Mouse (Mus musculus) cerebellum, postnatal 4 days (tissue): ENCODE measurements at regions not wholly inside any gene's neighbourhood (a gene's known extent, or its start where the extent isn't known, plus 50 kb on each side); places are given as distances from the start of the nearest gene placed in this dataset.
A peak's percentile ranks its signal among the peaks of the same experiment; 100 is the strongest.

ENCODE experiments used
- DNase-seq, 2 experiments: peaks; one replicate each; pipeline ENCODE4 v3.0.0; 2022; ENCODE audit warnings: low spot score in 2 of 2, mixed read lengths in 1 of 2

DNA sequence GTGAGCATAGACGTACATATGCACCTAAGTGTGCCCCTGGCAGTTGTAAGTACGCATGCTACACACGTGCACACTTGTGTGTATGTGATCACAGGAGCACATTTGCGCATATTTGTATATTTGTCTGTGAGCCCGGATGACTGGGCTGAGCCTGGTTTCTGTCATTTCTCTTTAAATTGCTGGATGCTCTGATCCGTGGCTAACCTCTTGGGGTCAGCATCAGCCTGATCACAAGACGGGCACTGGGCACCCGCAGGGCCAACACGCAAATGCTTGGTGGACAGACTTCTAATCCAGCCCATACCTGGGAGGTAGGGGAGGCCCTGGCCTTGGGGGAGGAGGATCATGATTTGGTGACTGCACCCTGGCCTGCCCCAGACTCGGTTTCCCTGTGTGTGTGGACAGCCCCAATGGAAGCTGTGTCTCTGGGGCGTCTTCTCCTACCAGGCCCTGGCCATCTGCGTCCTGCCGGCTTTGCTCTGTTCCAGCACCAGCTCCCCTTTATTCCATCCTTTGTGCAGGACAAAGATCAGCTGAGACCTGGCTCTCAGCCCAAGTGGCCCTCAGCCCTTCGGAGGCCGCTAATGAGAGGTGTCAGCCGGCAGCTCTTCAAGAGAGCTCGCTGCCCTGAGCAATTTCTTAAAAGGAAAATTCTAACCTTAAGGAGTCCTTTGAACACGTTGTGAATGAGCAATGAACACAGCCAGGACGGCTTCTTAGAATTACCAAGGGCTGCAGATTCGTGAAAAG lies 155.0 kb upstream of the A530016L24Rik start:
- DNase-seq = no peak

DNA sequence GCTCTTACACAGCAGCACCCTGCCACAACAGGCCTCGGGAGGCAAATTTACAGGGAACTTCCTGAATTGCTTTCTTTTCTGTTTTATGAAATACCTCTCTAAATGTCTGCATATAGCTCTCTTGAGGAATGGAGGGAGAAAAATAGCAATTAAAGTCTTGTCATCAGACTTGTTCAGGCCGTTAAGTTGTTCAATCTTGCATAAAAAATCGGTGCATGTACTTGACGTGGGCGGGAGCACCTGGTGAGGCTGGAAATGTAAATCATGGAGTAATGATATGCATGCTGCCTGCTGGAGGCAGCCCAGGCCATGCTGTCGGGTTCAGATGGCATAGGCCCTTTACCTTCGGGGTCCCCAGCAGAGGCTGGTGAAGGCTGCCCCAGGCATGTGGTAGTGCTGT lies 153.6 kb upstream of the A530016L24Rik start:
- no peak for DNase-seq

DNA sequence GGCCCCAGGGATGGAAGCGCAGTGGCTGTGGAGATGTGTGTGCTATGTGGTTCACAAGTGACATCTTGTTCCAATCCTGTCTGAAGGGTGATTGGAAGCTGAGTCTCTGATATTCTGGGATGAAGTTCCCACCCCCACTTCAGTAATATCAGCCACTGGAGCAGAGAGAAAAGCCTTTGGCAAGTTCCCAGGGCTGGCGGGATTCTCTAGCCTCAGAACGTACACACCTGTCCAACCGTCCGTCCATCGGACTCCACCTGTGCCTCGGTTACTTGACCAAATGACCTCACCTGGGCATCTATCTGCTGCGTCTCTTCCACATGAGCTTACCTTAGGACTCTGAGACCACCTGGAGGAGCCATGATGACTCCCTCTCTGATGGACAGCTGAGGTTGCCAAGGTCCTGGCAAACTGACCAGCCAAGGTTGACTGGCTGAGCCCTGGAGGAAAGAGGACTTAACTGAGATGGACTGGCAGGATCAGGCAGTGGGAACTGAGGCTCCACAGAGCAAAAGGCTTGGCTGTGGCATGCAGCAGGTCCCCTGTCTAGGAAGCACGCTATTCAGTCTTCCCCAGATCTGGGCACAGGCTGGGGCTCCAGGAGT lies 152.5 kb upstream of the A530016L24Rik start:
- DNase-seq = no peak

DNA sequence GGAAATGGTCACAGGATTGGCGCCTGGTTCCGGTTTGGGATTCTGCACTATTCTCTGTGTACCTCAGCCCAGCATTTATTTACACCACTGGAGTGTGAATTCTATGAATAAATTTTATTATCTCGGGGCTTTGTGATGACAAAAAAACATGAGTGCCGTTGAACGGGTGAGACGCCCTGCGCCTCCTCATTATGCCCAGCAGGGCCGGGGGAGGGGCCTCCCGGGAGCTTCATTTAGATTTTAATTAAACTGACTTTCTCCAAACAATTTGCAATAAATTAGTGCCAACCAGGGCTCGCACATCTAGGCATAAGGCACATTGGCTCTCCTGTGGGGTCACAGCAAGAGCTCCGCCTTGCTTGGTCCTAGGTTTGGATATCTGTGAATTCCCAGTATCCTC lies 151.8 kb upstream of the A530016L24Rik start:
- DNase-seq = no peak

DNA sequence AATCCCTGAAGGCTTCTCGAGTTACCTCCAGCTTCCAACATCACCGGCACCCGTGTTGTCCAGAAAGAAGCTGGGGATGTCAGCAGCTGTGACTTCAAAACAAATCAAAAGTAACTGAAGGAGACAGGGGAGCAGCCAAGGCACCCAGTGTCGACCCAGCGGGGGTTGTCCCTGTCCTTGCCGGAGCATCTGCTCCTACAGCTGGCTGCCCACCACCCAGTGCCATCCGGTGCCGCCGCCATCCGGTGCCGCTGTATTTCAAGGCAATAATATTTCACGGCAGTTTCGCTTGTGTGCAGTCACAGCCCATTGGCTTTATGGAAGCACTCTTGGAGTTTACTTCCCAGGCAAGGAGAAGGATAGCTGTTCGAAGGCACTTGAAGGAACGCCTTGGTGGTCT lies 150.3 kb upstream of the A530016L24Rik start:
- DNase-seq = no peak

DNA sequence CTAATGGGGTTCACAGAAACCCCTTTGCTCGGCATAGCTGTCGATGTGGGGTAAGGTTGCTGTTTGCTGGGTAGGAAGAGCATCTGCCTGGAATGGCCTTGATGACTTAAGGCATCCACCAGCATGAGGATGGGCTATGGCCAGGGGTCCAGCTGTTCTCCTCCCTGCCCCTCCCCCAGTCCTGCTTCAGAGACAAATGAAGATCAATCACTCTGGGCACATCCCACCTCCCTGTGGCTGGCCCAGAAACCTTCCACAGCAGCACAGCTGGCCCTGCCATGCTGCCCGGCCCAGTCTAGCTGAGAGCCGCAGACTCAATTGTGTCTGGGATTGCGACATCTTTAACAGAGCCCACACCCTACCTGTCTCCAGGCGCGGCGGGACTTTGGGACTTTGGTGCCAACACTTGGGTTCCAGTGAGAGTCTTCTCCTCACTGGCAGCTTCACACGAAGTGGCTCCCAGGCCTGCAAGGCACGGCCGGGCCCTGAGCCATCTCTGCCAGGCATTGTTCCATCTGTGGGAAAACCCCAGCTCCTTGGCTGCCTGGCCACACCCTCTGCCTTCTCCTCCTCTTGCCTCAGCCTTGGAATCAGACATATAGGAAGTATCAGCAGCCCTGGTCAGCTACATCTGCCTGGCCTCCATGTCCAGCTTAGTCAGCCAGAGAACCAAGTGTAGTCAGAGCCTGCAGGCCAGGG lies 149.6 kb upstream of the A530016L24Rik start:
- DNase-seq = peak in 1 of 2 experiments; percentile 44

DNA sequence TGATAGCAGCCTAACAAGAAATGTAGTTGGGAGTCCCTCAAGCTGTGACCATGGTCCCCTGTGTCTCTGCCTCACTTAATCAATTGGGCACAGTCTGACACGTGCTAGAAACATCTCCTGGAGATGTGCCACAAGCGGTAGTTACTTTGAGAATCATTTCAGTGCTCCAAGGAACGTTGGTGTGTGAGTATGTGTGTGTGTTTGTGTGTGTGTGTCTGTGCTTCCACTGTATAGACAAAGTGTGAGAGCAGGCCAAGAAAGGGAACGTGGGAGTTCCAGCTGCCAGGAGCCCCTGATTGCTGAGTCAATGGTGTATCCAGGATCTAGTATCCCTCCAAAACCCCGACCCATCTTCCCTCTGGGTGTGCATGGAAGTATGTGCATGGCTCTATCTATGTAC lies 149.0 kb upstream of the A530016L24Rik start:
- no peak for DNase-seq

DNA sequence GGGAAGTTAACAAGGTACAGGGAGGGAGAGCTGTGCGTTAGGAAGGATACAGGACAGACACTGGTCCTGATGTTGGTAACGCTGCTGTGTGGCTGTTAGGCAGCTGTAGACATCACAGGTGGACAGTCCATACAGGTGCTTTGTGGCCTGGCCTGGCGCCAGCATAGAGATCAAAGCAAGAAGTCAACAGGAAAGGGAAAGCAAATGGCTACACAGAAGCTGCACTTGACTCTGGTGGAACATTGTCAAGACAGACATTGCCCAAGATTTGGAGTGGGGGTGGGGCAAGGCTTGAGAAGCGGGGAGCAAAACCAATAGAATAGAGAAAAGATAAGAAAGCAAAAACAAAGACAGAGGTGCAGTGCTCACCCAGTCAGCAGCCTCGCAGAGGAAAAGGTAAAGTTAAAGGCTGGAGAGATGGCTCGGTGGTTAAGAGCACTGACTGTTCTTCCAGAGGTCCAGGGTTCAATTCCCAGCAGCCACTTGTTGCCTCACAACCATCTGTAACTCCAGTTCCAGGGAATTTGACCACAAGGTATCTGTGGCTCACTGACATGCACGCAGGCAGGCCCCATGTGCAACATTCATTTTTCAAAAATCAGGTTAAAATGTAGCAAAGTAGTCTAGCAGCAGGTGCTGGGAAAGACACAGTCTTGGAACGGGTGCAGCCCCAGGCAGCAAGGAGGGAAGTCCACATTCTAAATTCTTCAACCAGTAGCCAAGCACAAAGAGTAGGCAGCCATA lies 147.3 kb upstream of the A530016L24Rik start:
- DNase-seq = no peak

DNA sequence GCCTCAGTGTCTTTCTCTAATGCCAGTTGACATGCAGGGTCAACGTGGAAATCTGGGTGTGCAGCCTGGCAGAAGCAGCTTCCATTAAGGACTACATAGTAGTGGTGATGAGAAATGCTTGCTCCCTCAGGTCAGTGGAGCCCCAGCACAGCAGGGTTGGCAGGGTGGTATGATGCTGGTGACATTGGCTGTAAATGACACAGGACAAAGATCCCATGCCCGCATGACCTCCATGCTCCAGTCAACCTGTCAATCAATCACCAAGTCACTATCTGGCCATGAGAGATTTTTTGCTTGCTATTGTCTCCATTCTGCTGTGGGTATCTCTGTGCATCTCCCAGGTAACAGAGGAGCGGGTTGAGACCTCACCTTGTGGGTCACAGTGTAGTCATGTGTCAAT lies 146.2 kb upstream of the A530016L24Rik start:
- no peak for DNase-seq

DNA sequence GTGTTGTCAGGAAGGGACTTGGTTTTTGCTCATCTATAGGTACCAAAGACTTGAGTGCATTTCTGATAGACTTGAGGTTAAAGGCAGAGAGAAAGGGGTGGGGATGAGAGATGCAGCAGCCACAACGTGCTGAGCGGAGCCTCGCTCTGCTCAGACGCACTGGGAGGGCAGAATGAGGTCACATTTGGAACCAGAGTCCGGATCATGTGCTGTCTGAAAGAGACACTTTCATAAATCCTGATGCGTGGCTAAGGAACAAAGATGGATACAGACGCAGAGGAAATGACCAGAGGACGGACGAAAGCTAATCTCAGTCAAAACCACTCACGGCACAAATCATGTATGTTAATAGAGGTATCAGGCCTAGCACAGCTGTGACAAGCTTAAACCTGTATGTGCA lies 145.0 kb upstream of the A530016L24Rik start:
- DNase-seq = no peak

DNA sequence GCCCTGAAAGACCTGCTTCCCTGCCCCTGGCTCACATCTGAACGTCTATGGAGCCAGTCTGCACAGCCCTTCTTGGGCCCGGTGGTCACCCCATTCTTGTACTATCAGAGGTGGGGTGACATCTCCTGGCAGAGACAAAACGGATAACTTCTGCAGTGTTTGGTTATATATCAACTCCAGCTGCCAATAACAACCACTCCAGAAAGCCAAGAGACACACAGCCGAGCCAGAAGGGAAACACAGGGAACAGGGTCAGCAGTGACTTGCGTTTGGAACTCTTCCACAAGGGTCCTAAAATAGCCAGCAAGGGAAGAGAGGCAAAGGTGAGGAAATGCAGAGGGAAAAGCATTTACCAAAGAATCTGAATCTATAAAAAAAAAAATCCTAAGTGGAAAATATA lies 143.5 kb upstream of the A530016L24Rik start:
- no peak for DNase-seq

DNA sequence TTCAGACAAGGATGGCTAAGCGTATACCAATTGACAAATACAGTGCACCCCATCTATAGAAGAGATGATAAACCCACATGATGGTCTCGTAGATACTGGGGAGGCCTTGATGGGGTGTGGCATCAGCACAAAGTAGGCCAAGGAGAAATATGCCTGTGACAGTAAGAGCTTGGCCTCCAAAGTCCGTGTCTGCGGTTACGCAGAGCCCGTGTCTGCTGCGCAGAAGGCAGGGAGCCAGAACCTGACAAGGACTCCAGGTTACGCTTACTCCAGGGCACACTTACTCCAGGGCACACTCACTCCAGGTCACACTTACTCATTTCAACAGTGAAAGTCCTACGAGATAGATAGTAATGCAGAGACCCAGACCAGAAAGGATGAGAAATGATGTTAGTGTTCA lies 141.1 kb upstream of the A530016L24Rik start:
- no peak for DNase-seq

DNA sequence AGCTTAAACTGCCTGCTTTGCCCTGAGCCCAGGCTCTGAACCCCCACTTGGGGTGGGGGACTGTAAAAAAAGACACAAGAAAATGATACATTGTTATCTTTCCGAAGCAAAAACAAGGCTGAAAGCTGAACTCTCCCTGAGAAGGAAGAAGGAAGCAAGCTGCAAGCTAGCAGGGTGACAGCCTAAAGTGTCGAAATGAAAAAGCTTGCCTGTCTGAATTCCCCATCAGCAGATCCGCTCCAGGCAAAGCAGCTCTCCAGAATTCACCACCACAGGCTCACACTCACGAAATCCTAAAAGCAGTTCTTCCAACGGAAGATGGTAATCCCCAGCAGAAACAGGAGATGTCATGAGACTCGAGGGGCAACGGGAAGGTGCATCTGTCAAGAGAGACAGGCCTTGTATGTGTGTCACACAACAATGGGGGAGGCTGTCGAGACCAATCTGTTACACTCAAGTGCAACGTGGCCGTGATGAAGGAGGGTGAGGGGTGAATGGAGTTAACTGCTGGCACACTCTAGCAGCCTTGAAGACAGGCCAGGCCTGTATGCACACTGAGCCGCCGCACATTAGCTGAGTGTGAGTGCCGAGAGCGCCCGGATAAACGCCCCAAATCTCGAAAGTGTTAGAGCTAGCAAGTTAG lies 139.5 kb upstream of the A530016L24Rik start:
- DNase-seq = peak in 1 of 2 experiments; percentile 40

DNA sequence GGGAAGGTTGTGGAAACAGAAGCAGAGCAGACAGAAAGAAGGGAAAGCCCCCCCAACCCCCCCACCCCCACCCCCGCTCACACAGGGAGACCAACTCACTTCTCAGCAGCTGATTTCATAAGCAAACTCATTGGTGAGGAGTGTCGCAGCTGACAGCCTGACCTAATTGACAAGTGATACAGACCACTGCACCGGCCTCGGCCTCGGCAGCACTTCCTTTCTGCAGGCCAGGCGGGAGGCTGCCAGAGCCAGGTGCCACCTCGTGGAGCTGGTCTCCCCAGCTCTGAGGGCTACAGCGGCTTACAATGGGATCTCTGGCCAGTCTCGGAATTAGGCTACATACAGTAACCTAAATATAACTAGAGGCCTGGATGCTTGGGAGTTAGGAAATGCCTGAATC lies 138.5 kb upstream of the A530016L24Rik start:
- no peak for DNase-seq

DNA sequence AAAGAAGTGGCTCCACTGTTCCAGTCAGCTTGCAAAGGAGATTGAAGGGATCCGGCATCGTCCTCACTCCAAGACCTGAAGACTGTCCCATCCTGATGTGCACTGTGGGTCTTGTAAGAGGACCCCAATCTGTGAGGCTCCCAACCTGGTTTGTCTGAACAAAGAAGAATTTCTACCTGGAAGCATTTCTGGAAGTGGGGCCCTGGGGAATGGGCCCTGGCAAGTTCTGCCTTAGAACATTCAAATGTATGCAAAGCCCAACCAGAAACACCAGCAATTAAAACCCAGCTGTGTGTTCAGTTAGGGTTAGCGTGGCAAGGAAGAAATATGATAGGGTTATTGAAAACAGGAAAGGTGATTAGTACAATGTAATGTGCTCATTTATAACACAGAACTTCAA lies 125.9 kb upstream of the A530016L24Rik start:
- DNase-seq = no peak

DNA sequence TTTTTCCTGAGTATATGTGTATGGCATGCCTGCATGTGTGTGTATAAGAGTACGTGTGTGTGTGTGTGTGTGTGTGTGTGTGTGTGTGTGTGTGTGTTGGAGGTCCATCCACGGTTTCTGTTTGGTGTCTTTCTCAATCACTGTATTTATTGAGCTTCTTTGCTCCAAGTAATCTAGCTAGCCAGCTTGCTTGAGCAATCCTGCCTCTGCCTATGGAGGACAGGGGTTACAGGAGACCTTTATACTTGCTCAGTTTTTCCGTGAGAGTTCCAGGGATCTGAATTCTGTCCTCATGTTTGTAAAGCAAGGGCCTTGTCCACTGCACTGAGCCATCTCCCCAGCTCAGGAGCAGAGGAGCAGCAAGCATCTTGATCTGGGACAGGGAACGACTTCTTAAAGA lies 122.0 kb upstream of the A530016L24Rik start:
- no peak for DNase-seq

DNA sequence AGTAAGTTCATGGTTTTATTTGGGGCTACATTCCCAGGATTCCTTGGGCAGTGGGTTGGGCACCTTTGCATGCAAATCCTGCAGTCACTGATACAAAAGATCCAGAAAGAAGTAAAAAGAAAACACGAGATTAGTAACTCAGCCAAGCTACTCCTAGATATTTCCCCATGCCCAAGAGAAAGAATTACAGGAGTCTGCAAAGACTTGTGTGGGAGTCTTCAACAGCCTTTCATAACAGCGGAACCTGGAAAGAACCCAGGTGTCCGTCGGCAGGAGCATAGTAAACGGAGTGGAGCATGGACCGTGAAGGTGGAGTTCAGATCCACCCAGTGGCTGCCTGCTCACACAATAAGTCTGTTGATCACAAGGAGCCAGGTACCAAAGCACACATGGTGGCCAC lies 121.1 kb upstream of the A530016L24Rik start:
- DNase-seq = no peak

DNA sequence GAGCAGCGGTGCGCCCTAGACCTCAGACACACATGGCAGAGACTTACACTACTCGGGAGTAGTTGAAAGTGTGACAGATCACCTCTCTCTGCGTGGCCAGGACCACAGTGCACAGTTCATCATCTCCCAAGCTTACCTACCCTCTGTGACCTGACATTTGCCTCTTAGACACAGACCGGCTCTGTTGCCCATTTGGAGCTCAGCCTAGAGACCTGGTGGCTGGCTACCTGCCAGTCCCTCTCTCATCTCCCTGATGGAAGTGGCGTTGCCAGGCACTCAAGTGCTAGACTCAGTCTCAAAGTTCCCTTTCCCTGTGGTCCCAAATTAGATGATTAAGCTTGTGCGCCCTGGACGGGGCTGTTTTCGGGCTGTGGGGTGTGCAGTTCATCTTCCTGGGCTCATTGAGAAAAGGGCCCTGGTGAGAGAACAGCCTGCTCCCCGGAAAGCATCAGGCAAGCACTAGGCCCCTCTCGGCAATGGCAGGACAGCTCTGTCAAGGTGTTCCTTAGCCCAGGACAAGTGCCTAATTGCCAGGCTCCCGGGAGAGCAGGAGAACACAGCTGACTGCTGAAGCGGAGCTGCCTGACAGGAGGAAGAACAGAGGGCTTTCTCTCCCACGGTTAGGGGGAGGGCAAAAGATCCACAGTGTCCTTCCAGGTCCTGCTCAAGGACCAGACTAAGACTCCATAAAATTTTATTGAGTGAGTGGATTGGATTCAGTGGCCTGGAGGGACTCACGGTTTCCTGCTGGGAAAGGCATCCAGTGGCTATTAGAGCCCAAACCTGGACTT lies 119.5 kb upstream of the A530016L24Rik start:
- DNase-seq = peak in 1 of 2 experiments; percentile 56

DNA sequence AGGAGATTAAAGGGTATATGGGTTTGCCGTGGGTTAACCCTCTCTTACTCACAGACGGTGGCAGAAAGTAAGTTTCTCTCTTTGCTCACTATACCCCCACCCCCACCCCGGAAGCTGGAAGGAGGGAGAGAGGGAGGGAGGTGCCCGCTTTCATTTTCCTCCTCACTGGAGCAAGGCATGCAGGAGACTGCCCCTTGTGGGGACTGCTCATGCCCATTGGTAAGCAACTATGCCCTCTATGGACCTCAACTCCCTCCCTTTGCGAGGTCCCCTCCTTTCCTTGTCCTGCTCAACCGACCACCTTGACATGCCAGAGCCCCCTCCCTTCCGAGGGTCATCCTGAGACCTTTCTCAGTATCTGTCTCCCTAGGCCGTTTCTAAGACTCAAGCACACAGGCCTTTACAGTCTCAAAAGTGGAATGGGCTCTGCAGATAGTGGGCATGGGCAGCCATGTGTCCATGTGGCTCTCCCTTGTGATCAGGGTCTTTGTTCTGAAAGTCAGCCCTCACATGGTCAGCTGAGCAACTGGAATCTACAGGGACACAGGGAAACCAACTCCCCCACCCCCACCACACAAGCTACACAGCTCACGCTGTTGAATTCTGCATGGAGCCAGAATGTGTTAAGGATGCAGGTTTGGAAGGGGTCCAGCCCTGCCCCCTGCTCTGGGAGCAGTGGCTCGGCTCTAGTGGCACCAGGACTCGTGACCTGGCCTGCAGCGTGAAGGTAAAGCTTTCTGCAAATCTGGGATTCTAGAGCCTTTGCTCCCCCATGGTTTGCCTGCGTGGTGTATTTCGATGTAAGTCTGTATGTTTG lies 116.8 kb upstream of the A530016L24Rik start:
- DNase-seq = no peak

DNA sequence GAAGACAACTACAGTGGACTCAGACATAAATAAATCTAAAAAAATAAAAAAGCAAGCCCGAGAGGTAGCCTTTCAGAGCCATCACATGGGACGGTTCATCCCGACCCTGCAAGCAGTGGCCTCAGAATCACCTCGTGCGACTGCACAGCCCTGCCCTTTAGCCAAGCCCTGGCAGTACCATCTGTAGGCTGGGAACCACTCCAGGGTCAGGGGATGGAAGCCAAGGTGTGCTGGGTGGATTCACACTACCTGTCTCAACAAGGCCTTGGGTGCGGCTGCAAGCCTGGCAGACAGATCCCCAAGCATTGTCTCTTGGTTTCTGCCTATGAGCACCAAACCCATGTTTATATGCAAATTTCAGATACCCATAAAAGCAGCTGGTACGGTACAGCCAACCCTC lies 115.3 kb upstream of the A530016L24Rik start:
- DNase-seq = peak in 1 of 2 experiments; percentile 11
